Mouse (Mus musculus): ENCODE measurements around the gene Zfp273.
"Not testable (repeated sequence)": the region's sequence is repeated elsewhere in the genome, so short reads cannot be mapped to it uniquely, and the experiment has no call there.

The Zfp273 gene

GRCm38 (mm10) chr13:67876049-67876698 lies 62.6 kb downstream of the Zfp273 start:
- DNase-seq, result not testable (repeated sequence)

All from B cell, adult 2 months (primary cell).